Mouse (Mus musculus): ENCODE measurements around the gene Stpg3.

Gene Stpg3

GRCm38 (mm10) chr2:25178285-25178972, 36.0 kb downstream of the Stpg3 start:
- DNase-seq = no peak

GRCm38 (mm10) chr2:25177685-25178084, 36.8 kb downstream of the Stpg3 start:
- no peak for DNase-seq

- no peak for DNase-seq
These were observed 37.4 kb downstream of the Stpg3 start for GRCm38 (mm10) chr2:25177076-25177475.

- DNase-seq = no peak
These were observed 37.9 kb downstream of the Stpg3 start for GRCm38 (mm10) chr2:25176573-25176972.

- DNase-seq = no peak
These were observed 38.8 kb downstream of the Stpg3 start for GRCm38 (mm10) chr2:25175690-25176078.

GRCm38 (mm10) chr2:25174866-25175689, 39.4 kb downstream of the Stpg3 start:
- DNase-seq = no peak

DNA sequence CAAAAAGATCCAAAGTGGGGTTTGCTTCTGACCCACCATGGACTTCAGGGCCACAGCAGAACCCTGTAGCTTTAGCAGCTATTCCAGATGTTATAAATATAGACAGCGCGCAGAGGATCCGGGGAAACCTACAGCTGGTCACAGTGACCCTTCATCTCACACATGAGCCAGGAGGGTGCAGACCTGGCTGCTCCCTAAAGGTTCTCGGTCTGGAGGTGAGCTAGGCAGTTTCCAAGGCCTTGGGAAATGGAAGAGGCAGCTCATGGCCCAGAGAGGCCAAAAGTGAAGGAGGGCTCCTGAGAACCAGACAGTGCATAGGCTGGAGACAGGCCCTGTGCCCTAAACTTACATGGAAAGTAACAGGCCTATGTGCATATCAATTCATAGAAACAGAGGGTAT, 40.6 kb downstream of the Stpg3 start:
- no peak for DNase-seq

DNA sequence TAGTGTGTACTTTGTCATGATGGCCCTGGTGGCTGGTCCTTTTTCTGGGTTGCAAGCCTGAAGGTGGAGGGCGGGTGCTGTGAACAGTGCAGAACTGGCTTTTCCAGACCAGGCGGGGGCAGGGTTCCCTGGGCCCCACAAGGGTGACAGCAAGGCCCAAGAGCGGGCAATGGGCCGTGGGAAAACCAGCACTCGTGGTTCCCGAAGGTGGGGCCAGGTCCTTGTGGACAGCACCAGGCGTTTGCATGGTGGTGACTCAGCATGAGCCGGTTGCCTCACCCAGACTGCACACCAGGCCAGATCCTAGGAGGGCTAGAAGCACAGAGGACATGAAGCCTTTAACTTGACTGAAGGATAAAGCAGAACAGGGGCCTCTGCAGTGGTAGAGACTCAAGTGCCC, 41.8 kb downstream of the Stpg3 start:
- DNase-seq = no peak

GRCm38 (mm10) chr2:25171769-25172153, 42.7 kb downstream of the Stpg3 start:
- no peak for DNase-seq

DNA sequence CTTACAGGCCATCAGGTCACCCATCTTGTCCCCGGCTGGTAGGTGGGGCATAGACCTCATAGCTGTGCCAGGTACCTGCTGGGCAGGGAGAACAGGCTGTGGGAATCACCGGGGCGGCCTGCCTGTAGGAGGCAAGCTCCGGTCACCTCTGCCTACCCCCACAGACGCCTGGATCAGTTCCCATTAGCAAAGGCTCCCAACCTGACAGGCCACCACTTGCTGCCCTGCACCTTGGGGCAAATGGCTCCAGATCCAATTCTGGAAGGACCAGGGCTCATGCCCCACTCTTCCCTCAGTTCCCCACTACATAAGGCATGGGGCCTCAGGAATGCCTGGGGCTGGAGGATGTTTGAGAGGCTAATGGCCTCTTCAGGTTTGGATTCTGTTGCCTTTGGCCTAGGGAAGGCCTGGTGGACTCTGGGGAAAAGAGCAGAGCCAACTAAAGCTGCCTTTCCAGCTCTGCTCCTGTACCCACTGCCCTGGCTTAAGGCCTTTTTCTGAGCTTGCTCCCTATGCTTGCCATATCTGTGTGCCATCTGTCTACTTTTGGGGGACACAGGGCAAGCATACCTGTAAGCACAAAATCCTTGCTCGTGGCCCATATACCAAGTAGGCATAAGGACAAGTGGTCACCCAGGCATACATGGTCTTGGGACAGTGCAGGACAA, 43.2 kb downstream of the Stpg3 start:
- no peak for DNase-seq

- no peak for DNase-seq
These were observed 43.9 kb downstream of the Stpg3 start for GRCm38 (mm10) chr2:25170326-25171100.

GRCm38 (mm10) chr2:25169778-25170177, 44.7 kb downstream of the Stpg3 start:
- DNase-seq = no peak

DNA sequence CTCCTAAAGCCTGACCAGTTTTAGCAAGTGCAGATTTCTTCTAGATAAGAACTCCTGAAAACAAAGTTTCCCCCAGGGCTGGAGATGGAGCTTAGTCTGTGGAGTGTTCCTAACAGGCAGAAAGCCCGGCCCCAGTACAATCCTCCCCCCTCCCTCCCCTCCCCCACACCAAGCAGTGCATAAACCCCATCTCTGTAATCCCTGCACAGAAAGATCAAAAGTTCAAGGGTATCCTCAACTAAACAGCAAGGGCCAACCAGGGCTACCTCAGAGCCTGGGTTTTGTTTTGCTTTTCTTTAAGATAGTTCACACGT, 45.8 kb downstream of the Stpg3 start:
- no peak for DNase-seq

GRCm38 (mm10) chr2:25167919-25168664, 46.3 kb downstream of the Stpg3 start:
- DNase-seq = peak in 1 of 2 experiments; percentile 29

GRCm38 (mm10) chr2:25167481-25167880, 47.0 kb downstream of the Stpg3 start:
- DNase-seq = no peak

Measured in cerebellum, postnatal 36 days (tissue).